Mouse (Mus musculus): Measurements from ENCODE around the gene Zglp1.

- TF ChIP-seq CTCF (IDR thresholded peaks at IDR 0.05; ENCODE audit: extremely low read depth, insufficient read depth, low read length) (no peak), POLR2A (IDR thresholded peaks at IDR 0.05; ENCODE audit: extremely low read depth, insufficient read depth, low read length) (no peak)
Measured at GRCm38 (mm10) chr9:21100447-21101161, 33.7 kb upstream of the Zglp1 start.

Data from cortical plate, adult 2 months (tissue).